Mouse (Mus musculus) left cerebral cortex, adult 2 months (tissue): ENCODE data around the gene Mrgprb1. TPM values are rescaled to one million over a fixed set of nuclear protein-coding genes. Genes with fewer than 3 reads are reported as not detected.
"Not testable (repeated sequence)": the region's sequence is repeated elsewhere in the genome, so short reads cannot be mapped to it uniquely, and the experiment has no call there.

ENCODE experiments used
- DNase-seq, 2 experiments: peaks; one replicate each; pipeline ENCODE4 v3.0.0; 2021 to 2022; ENCODE audit warnings: low spot score in 2 of 2, mixed read lengths in 1 of 2; ENCODE audit errors: extremely low spot score in 1 of 2
- H3K27ac ChIP-seq: fragments of 200-600 bp; 2 replicates; pipeline ENCODE4 v1.8.1; 2022
- H3K4me3 ChIP-seq: fragments of 200-600 bp; 2 replicates; pipeline ENCODE4 v1.8.1; 2022
- CTCF ChIP-seq: fragments of 200-600 bp; IDR thresholded peaks from 2 replicates; pipeline ENCODE4 v1.8.1; 2022; ENCODE audit warnings: antibody characterized with exemption, mild to moderate bottlenecking, moderate library complexity
- intact Hi-C: fragments of 180-260 bp; cut with DNase I; formaldehyde crosslinking; loops from one replicate; pipeline ENCODE4 v1.15.1; 2025
- long read RNA-seq, 2 experiments: library from polyadenylated mRNA; stranded (forward); transcript quantifications; one replicate each; pipeline ENCODE4 v2.0.0; 2021; ENCODE audit warnings: borderline mapping rate in 2 of 2
- total RNA-seq, 2 experiments: library from RNA; stranded (reverse); gene quantifications; 2 replicates each; pipeline ENCODE4 v1.2.3; 2021

Gene Mrgprb1
- total RNA-seq = not detected
- long read RNA-seq, experiment 1 = 0 reads
- long read RNA-seq, experiment 2 = 0 reads

DNA sequence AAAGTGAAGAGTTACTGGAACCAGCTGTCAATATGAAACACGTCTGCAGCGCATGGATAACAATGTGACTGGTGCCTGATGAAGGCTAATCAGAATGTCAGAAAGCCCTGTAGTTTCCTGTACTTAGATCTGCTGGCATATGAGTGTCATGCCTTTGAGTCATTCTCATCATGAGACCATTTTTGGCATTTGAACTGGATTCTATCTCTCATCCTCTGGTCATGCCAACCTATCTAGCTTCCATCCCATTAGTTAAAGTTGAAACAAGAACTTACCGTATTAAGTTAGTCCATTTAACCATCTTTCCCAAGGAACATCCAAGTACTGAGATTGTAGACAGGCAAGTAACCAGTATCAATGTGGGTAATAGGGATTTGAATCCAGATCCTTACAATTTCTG, at the start of gene Mrgprb1:
Gene Mrgprb1, minus strand, starts transcription at position 101 of the 400 bp plus-strand sequence.
- Histone ChIP-seq H3K4me3 (no peak within 1 kb of the TSS), H3K27ac (no peak within 1 kb of the TSS)
- no peak for TF ChIP-seq CTCF
- intact Hi-C loops = no loop called here
- no peak for DNase-seq

DNA sequence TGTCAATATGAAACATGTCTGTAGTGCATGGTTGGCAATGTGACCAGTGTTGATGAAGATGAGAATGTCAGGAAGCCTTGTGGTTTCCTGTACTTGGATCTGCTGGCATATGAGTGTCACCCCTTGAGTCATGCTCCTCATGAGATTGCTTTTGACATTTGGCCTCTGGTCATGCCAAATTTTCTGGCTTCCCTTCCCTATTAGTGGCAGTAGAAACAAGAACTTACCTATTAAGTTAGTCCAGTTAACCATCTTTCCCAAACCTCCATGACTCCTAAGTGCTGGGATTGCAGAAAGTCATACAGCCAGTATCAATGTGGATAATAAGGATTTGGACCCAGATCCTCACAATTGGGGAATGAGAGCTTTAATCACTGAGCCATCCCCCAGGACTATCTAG, 43.1 kb upstream of the Mrgprb1 start, which contains the start of gene Mrgprx2:
Gene Mrgprx2, minus strand, starts transcription at position 101 of the 400 bp plus-strand sequence.
- no peak within 1 kb of the TSS for H3K27ac ChIP-seq
- no peak for DNase-seq
- intact Hi-C loops = no loop called here
- no peak for TF ChIP-seq CTCF
- H3K4me3 ChIP-seq = no peak within 1 kb of the TSS

DNA sequence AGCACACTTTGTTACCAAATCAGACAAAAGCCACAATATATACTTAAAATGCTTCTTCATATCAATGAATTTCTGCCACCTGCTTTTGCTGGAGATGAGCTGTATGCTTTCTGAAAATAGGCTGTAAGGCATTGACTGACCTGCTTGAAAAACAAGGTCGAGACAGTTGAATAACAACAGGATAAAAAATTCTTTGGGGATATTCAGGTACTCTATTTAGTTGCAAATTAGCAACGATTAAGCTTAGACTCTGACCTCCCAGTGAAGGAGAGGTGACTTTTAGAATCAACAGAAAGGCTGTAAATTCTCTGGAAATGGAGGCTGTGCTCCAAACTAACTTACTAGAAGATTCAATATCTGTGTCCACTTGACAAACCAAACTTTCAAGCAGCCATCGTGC, 19.6 kb downstream of the Mrgprb1 start:
- intact Hi-C loops = no loop called here
- TF ChIP-seq CTCF = no peak
- no peak overlapping the region for H3K4me3 ChIP-seq
- DNase-seq = no peak
- no peak overlapping the region for H3K27ac ChIP-seq

- intact Hi-C loops, H3K4me3 ChIP-seq, H3K27ac ChIP-seq, DNase-seq: not testable (repeated sequence)
These were observed 20.2 kb downstream of the Mrgprb1 start for GRCm38 (mm10) chr7:48435936-48436335.

Other genes starting within 250 kb of the Mrgprb1 start
- gene Mrgprb8, start 67.8 kb downstream of the Mrgprb1 start, total RNA-seq = not detected
- gene Mrgprx2, start 43.0 kb upstream of the Mrgprb1 start, total RNA-seq = not detected
- not detected for gene Mrgprb2, start 101.7 kb upstream of the Mrgprb1 start, total RNA-seq
- not detected for gene Mrgprb3, start 187.5 kb upstream of the Mrgprb1 start, total RNA-seq